Mouse (Mus musculus) embryo, embryonic 10.5 days (tissue): ENCODE results near the gene Urb2.
"Not testable (repeated sequence)": the region's sequence is repeated elsewhere in the genome, so short reads cannot be mapped to it uniquely, and the experiment has no call there.

ENCODE experiments used
- DNase-seq: peaks from one replicate; pipeline ENCODE4 v3.0.0-alpha.2; 2015; ENCODE audit warnings: low spot score

Gene Urb2

GRCm38 (mm10) chr8:124014751-124015150 is 6.6 kb upstream of the Urb2 start:
- no peak for DNase-seq

GRCm38 (mm10) chr8:124019782-124020181 is 1.5 kb upstream of the Urb2 start:
- DNase-seq = peak; percentile 43

- peak; percentile 82 for DNase-seq
Observed at GRCm38 (mm10) chr8:124020439-124021236, 670 bp upstream of the Urb2 start.

- not testable (repeated sequence) for DNase-seq
Observed at GRCm38 (mm10) chr8:124026265-124026664, 5.0 kb downstream of the Urb2 start.

GRCm38 (mm10) chr8:124027831-124028230 is 6.5 kb downstream of the Urb2 start:
- no peak for DNase-seq

- no peak for DNase-seq
Observed at GRCm38 (mm10) chr8:124033400-124033799, 12.1 kb downstream of the Urb2 start.

GRCm38 (mm10) chr8:124038121-124038520 is 16.8 kb downstream of the Urb2 start:
- no peak for DNase-seq

- DNase-seq = no peak
Observed at GRCm38 (mm10) chr8:124039351-124039750, 18.0 kb downstream of the Urb2 start.

GRCm38 (mm10) chr8:124042201-124042600 is 20.9 kb downstream of the Urb2 start:
- DNase-seq = no peak

- no peak for DNase-seq
Observed at GRCm38 (mm10) chr8:124044421-124044820, 23.1 kb downstream of the Urb2 start.

GRCm38 (mm10) chr8:124044931-124045330 is 23.6 kb downstream of the Urb2 start:
- no peak for DNase-seq

GRCm38 (mm10) chr8:124045856-124046255 is 24.5 kb downstream of the Urb2 start:
- no peak for DNase-seq

- peak; percentile 82 for DNase-seq
Observed at GRCm38 (mm10) chr8:124052110-124052509, 30.8 kb downstream of the Urb2 start.

- no peak for DNase-seq
Observed at GRCm38 (mm10) chr8:124052568-124052967, 31.3 kb downstream of the Urb2 start.

- DNase-seq = no peak
Observed at GRCm38 (mm10) chr8:124056832-124057655, 35.7 kb downstream of the Urb2 start.

- DNase-seq = peak; percentile 15
Observed at GRCm38 (mm10) chr8:124066325-124067058, 45.2 kb downstream of the Urb2 start.

GRCm38 (mm10) chr8:124067059-124067750 is 45.9 kb downstream of the Urb2 start:
- no peak for DNase-seq

GRCm38 (mm10) chr8:124070363-124071324 is 49.3 kb downstream of the Urb2 start:
- DNase-seq = peak; percentile 49

GRCm38 (mm10) chr8:124075977-124076376 is 54.7 kb downstream of the Urb2 start:
- no peak for DNase-seq

GRCm38 (mm10) chr8:124076416-124076815 is 55.1 kb downstream of the Urb2 start:
- DNase-seq = no peak

- DNase-seq = no peak
Observed at GRCm38 (mm10) chr8:124077377-124077776, 56.1 kb downstream of the Urb2 start.
